Mouse (Mus musculus) layer of hippocampus, postnatal 25 days (tissue): Measurements from ENCODE around the gene Cbs. TPM values are rescaled to one million over a fixed set of nuclear protein-coding genes. Genes with fewer than 3 reads are reported as not detected.

Experiments used
- DNase-seq, 2 experiments: peaks; one replicate each; pipeline ENCODE4 v3.0.0; 2022; ENCODE audit warnings: mixed read lengths in 2 of 2, low spot score in 1 of 2; ENCODE audit errors: extremely low spot score in 1 of 2
- total RNA-seq, 2 experiments: library from RNA; stranded (reverse); gene quantifications; 2 replicates each; pipeline ENCODE4 v1.2.3; 2021

Gene Cbs
- 10 to 100 TPM; 56.3 to 58.1 TPM for total RNA-seq

DNA sequence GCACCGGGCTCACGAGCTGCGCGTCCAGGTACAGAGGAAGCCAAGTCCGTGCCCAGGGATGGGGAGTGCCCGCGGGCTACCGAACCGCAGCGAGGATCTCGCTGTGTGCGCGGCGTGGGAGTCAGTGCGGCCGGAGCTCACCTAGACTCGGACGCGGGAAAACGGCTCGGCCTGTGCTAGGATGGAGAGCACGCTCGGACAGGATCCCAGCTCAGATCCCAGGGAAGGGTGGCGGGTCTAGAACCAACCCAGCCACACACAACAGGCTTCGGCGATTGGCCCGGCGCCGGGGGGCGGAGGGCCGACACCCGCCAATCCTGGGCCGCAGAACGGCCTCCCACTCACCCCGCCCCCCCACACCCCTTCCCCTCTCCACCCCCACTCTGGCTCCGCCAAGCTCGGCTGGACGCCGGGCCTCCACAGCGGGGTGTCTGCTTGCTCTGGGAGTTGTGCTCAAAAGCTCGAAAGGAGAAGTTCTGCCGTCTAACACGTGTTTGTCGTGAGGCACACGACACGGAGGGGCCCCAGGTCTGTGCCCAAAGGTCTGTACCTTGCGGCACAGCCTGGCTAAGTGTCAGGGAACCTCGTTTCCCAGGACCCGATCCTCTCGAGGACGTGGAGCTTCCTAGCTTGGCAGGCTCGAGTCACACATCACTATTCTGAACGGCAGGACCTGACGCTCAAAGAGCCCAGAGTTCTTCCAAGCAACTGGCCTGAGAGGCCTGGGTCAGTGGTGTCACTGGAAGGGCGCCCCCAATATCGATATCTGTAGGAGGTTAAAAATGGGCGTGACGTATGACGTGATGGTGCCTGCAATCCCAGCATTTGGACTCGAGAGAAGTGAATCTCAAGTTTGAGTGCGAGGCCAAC is at the start of gene Cbs:
Cbs (minus strand) TSS at position 297 of the 870 bp plus-strand sequence.
- peak; percentile 47 to 60 for DNase-seq

DNA sequence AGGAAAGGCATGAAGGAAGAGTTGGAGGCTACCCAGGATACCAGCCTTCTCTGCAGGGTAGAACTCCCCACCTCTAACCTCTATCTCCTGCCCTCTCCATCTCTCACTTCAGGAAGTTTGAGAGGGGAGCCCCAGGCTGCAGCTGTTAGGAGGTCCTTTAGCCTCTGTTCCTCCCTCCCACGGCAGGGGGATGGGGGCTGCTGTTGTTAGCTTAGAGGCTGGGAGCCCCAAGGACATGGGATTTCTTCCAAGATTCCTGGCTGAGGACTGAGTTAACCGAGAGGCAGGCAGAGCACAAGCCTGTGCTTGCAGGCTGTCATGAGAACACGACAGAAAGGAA is 49.2 kb upstream of the Cbs start:
- no peak for DNase-seq

- DNase-seq = peak; percentile 73 to 82
Observed at GRCm38 (mm10) chr17:31685514-31686224, 48.6 kb upstream of the Cbs start.

- no peak for DNase-seq
Observed at GRCm38 (mm10) chr17:31680450-31680849, 43.4 kb upstream of the Cbs start.

DNA sequence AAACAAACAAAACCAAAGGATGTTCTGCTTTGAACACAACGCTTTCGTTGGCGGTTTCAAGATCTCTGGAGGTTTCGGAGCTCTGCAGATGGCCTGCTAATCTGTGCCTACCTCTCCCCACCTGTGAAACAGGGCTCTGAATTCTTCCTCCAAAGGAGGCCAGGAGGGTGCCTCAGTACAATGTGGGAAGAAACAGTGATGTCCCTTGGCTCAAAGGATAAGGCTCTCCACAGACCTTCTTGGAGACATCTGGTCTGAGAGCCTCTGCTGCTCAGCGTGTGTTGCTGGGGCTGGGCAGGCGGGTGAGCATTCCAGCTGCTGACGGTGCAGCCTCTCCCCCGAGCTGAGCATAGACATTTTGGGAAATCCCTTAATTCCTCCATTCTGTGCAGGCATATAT is 40.5 kb upstream of the Cbs start, which contains the start of gene Cryaa:
Cryaa (plus strand) TSS at position 301 of the 400 bp plus-strand sequence.
- DNase-seq = no peak

DNA sequence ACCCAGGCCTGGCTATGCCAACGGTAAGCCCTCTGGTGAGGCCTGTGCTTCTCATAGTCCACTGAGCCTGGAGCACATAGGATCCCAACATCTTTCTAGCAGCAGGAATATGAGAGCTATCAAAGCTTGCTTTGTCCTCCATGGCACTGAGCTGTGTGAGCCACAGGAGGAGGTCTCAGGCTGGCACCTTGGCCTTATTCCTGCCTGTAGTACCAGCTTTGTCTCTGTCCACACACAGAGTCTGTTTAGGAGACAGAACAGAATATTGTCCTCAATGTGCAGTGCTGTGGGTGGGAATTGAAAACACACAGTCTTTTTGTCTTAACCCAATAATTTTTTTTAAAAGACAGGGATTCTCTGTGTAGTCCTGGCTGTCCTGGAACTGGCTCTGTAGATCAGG is 37.4 kb upstream of the Cbs start:
- no peak for DNase-seq

DNA sequence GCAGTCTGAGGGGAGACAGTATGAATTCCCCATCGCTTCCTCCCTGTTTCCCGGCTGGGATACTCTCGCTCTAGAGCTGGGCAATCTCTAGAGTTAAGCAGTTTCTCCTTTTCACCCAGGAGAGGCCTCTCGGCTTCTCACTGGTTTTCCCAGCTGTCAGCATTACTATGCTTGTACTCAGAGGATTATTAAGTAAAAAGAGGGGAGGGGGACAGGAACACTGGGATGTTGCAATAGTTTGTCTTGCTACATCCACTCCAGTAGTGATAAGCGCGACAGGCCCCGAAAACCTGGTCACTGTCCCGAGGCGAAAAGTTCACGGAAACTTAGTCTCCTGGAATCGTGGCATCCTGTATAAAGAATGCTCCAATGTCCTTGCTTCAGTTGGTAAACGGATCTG is 35.2 kb upstream of the Cbs start:
- no peak for DNase-seq

DNA sequence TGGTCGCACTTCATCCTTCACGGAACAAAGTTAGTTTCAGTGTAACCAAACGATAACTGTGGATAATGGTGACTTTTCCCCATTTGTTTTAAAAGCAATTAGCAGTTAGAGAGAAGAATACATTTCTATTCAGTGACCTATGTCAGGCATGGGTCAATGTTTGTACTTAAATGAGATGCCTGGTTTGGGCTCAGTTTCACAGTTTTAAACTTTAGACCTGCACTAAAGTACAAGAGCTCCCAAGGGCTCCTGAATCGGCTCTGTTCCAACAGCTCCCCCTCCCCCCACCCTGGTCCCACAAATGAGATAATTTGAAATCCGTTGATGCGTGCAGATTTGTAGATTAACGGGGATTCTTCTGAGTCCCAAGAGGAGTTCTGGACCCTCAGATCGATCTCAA is 34.7 kb upstream of the Cbs start:
- DNase-seq = no peak

- DNase-seq = no peak
Observed at GRCm38 (mm10) chr17:31670163-31670562, 33.1 kb upstream of the Cbs start.

GRCm38 (mm10) chr17:31668306-31668705 is 31.3 kb upstream of the Cbs start:
- DNase-seq = no peak

DNA sequence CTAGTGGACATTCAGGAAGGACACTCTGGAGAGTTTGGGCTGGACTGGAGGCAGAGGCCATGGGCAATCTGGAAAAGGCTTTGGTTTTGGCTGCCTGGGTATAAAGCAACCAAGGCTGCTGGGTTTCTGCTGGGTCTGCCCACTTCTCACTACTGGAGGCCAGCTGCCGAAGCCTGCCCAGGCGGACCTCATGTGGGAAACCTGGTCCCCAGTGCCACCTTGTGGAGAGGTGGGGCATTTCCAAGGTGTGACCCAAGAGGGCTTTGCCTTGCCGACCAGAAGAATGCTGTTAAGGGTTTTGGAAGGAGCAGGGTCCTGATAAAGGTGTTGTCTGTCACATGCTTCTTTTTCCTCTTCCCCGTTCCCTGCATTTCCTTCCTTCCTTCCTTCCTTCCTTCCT is 27.7 kb upstream of the Cbs start:
- DNase-seq = peak; percentile 46 to 78

DNA sequence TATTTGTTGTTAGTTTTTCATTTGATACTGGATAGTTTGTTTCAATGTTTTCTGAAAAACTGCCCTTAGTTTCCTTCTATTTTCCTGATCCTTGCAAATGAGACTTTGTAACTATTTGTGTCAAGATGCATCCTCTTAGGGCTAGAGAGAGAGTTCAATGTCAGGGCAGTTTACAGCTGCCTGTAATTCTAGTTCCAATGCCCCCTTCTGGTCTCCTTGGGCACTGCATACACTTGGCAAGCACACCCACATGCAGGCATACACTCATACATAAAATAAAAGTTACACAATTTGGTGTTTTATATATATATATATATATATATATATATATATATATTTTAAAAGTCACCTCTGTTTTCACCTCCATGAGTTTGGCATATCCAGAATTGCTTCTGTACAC is 25.8 kb upstream of the Cbs start:
- DNase-seq = no peak

DNA sequence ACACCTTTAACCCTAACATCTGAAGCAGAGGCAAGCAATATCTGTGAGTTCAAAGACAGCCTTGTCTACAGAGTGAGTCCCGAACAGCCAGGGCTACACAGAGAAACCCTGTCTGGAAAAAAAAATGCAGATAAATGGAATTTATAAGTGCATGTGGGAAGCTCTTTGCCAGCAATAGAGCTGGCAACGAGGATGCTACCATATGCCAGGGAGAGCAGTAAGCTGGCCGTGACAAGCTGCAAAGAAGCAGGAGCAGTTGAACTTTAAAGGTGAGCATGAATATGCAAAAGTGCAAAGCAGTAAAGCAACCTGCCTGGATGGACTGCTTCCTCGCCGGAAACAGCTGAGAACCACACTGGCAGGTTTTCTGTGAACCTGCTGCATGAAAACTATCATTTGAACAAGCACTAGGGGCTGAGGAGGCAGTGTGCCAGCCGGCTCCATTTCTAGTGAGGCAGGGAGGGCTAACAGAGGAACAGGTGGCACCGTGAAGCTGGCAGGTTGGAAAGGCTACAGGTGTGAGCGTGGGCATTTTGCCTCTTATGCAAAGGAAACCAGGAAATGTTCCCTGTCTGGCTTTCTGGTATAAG is 23.7 kb upstream of the Cbs start:
- peak; percentile 67 to 75 for DNase-seq

GRCm38 (mm10) chr17:31658468-31659185 is 21.6 kb upstream of the Cbs start, which contains the start of gene U2af1:
U2af1 (minus strand) TSS chr17:31658892.
- DNase-seq = peak; percentile 96 to 98

DNA sequence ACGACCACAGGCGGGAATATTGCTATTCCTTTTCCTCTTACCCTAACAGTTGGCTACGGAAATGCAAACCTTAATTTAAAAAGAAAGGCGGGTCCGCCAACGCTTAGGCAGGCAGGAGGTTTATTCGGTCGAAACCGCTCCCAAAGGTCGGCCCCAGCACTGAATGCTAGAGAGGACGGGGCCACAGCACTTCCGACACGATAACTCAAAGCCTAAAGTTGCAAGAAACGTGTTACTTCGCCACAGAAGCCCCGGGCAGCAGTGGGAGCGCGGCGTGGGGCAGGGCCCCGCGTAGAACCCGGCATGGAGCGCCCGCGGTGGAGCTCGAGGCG is 21.1 kb upstream of the Cbs start:
- peak in 1 of 2 experiments; percentile 27 for DNase-seq

DNA sequence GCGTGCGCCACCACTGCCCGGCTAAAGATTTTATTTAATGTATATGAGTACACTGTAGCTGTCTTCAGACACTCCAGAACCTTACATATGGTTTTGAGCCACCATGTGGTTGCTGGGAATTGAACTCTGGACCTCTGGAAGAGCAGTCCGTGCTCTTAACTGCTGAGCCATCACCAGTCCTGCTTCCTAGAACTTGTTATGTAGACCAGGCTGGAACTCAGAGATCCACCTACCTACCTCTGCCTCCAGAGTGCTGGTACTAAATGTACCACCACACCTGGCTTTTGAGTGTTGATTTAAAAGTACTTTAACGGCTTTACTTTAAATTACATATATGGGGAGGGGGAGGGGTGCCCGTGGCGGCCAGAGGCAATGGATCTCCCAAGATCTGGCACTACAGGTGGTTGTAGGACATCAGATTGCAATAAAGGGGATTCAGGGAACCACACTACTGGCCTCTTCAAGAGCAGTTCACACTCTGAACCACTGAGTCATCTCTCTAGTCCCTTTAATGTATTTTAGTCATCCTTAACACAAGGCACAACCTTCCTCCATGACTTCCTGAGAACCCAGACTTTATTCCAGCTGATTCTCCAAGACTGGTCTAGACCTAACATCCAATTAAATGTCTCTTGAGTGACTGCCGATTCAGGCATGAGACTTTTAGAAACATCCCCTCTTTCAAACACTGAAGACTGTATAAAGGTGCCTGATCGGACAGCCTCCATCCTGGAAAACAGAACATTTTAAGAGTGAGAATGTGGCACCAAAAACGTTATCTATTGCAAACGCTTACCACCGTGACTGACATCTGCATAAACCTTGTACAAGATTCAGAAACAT is 20.3 kb upstream of the Cbs start:
- no peak for DNase-seq

GRCm38 (mm10) chr17:31656682-31657081 is 19.6 kb upstream of the Cbs start:
- no peak for DNase-seq

GRCm38 (mm10) chr17:31655366-31655765 is 18.3 kb upstream of the Cbs start:
- no peak for DNase-seq

DNA sequence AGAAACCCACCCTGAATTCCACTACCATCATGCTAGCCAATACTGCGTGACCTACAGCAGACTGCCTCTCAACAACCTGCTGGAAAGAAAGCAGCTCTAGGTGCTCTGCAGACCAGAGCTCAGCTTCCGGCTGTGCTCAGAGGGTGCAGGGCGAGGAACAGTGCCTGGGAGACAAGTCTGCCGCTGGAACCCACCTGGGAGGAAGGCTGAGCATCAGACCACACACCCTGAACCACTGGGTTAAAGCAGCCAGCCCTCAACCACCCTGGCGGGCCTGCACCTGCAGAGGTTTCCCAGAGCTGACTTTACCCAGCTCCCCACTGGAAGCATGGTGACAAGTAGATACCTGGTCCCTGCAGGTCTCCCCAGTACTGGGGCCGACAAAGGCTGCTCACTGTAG is 16.2 kb upstream of the Cbs start:
- no peak for DNase-seq

DNA sequence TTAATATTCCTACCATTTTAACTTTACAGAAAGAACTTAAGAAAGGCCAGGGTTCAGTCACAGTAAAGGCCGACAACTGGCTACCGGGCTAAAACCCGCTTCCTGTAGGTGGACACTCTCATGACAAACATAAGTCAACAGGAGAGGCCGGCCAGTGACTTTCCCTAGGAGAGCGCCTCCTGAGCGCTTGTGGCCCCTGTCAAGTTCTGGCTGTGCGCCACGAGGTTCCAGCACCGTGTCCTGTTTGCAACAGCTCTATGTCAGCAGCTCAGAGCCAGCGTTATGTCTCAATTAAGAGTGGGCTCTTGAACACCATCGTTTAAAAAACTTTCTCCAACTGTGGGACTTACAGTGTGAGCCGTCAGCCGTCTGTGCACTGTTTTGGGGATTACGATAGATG is 15.1 kb upstream of the Cbs start:
- DNase-seq = no peak
